Mouse (Mus musculus): ENCODE results near the gene Pmpcb.
A peak's percentile ranks its signal among the peaks of the same experiment; 100 is the strongest.
"Not testable (repeated sequence)": the region's sequence is repeated elsewhere in the genome, so short reads cannot be mapped to it uniquely, and the experiment has no call there.

Pmpcb gene

GRCm38 (mm10) chr5:21736956-21737585 is at the start of gene Pmpcb:
TSS of gene Pmpcb (plus strand) at chr5:21737141.
- DNase-seq (ENCODE audit: low spot score) = peak; percentile 65

- DNase-seq (ENCODE audit: low spot score) = no peak
These were observed 44.7 kb upstream of the Pmpcb start for GRCm38 (mm10) chr5:21692230-21692629.

GRCm38 (mm10) chr5:21693372-21693870 is 43.5 kb upstream of the Pmpcb start:
- no peak for DNase-seq (ENCODE audit: low spot score)

- DNase-seq (ENCODE audit: low spot score) = no peak
These were observed 42.0 kb upstream of the Pmpcb start for GRCm38 (mm10) chr5:21694854-21695490.

GRCm38 (mm10) chr5:21699555-21699954 is 37.4 kb upstream of the Pmpcb start:
- not testable (repeated sequence) for DNase-seq (ENCODE audit: low spot score)

- DNase-seq (ENCODE audit: low spot score) = no peak
These were observed 36.6 kb upstream of the Pmpcb start for GRCm38 (mm10) chr5:21700272-21700821.

GRCm38 (mm10) chr5:21700934-21701333 is 36.0 kb upstream of the Pmpcb start:
- DNase-seq (ENCODE audit: low spot score) = no peak

GRCm38 (mm10) chr5:21701351-21702008 is 35.5 kb upstream of the Pmpcb start, which contains the start of gene Napepld:
TSS of gene Napepld (minus strand) at chr5:21701396.
- DNase-seq (ENCODE audit: low spot score) = peak; percentile 98

- no peak for DNase-seq (ENCODE audit: low spot score)
These were observed 35.0 kb upstream of the Pmpcb start for GRCm38 (mm10) chr5:21702009-21702364.

GRCm38 (mm10) chr5:21702873-21703475 is 34.0 kb upstream of the Pmpcb start:
- no peak for DNase-seq (ENCODE audit: low spot score)

GRCm38 (mm10) chr5:21703708-21704107 is 33.2 kb upstream of the Pmpcb start:
- DNase-seq (ENCODE audit: low spot score) = no peak

- DNase-seq (ENCODE audit: low spot score) = no peak
These were observed 30.4 kb upstream of the Pmpcb start for GRCm38 (mm10) chr5:21706546-21706945.

- not testable (repeated sequence) for DNase-seq (ENCODE audit: low spot score)
These were observed 28.9 kb upstream of the Pmpcb start for GRCm38 (mm10) chr5:21708011-21708410.

GRCm38 (mm10) chr5:21712127-21712715 is 24.7 kb upstream of the Pmpcb start:
- DNase-seq (ENCODE audit: low spot score) = peak; percentile 33

- no peak for DNase-seq (ENCODE audit: low spot score)
These were observed 22.5 kb upstream of the Pmpcb start for GRCm38 (mm10) chr5:21714447-21714846.

- no peak for DNase-seq (ENCODE audit: low spot score)
These were observed 19.7 kb upstream of the Pmpcb start for GRCm38 (mm10) chr5:21717165-21717715.

- DNase-seq (ENCODE audit: low spot score) = no peak
These were observed 18.4 kb upstream of the Pmpcb start for GRCm38 (mm10) chr5:21718546-21718945.

GRCm38 (mm10) chr5:21719209-21719608 is 17.7 kb upstream of the Pmpcb start:
- DNase-seq (ENCODE audit: low spot score) = no peak

- DNase-seq (ENCODE audit: low spot score) = no peak
These were observed 12.5 kb upstream of the Pmpcb start for GRCm38 (mm10) chr5:21724427-21724826.

- DNase-seq (ENCODE audit: low spot score) = no peak
These were observed 12.1 kb upstream of the Pmpcb start for GRCm38 (mm10) chr5:21724872-21725271.

- DNase-seq (ENCODE audit: low spot score) = no peak
These were observed 7.8 kb upstream of the Pmpcb start for GRCm38 (mm10) chr5:21729107-21729506.

Data from ovary, adult 18-20 months (tissue).